Mouse (Mus musculus) urinary bladder, postnatal 36 days (tissue): ENCODE measurements around the gene Ago1.

Experiments
- DNase-seq, 2 experiments: peaks; one replicate each; pipeline ENCODE4 v3.0.0; 2022; ENCODE audit warnings: low spot score in 2 of 2, mixed read lengths in 1 of 2

Gene Ago1

GRCm38 (mm10) chr4:126468285-126468901 is at the start of gene Ago1:
Gene Ago1, minus strand, starts transcription at chr4:126468583.
- peak; percentile 90 to 95 for DNase-seq

- no peak for DNase-seq
Measured at GRCm38 (mm10) chr4:126512308-126513066, 44.1 kb upstream of the Ago1 start.

GRCm38 (mm10) chr4:126511013-126511412 is 42.6 kb upstream of the Ago1 start:
- DNase-seq = no peak

GRCm38 (mm10) chr4:126509072-126509471 is 40.7 kb upstream of the Ago1 start:
- no peak for DNase-seq

- DNase-seq = no peak
Measured at GRCm38 (mm10) chr4:126508110-126508899, 39.9 kb upstream of the Ago1 start.

- no peak for DNase-seq
Measured at GRCm38 (mm10) chr4:126502977-126503309, 34.6 kb upstream of the Ago1 start.

- no peak for DNase-seq
Measured at GRCm38 (mm10) chr4:126502141-126502976, 34.0 kb upstream of the Ago1 start.

GRCm38 (mm10) chr4:126498601-126499000 is 30.2 kb upstream of the Ago1 start:
- no peak for DNase-seq

GRCm38 (mm10) chr4:126496963-126497362 is 28.6 kb upstream of the Ago1 start:
- peak in 1 of 2 experiments; percentile 12 for DNase-seq

GRCm38 (mm10) chr4:126495942-126496790 is 27.8 kb upstream of the Ago1 start:
- no peak for DNase-seq

GRCm38 (mm10) chr4:126495453-126495852 is 27.1 kb upstream of the Ago1 start:
- no peak for DNase-seq

GRCm38 (mm10) chr4:126493416-126493815 is 25.0 kb upstream of the Ago1 start:
- DNase-seq = no peak

GRCm38 (mm10) chr4:126491977-126492376 is 23.6 kb upstream of the Ago1 start:
- DNase-seq = no peak

GRCm38 (mm10) chr4:126490726-126491125 is 22.3 kb upstream of the Ago1 start:
- DNase-seq = no peak

GRCm38 (mm10) chr4:126489811-126490210 is 21.4 kb upstream of the Ago1 start:
- no peak for DNase-seq

- DNase-seq = no peak
Measured at GRCm38 (mm10) chr4:126486217-126486616, 17.8 kb upstream of the Ago1 start.

GRCm38 (mm10) chr4:126485065-126485464 is 16.7 kb upstream of the Ago1 start:
- no peak for DNase-seq

- no peak for DNase-seq
Measured at GRCm38 (mm10) chr4:126483874-126484273, 15.5 kb upstream of the Ago1 start.

- DNase-seq = no peak
Measured at GRCm38 (mm10) chr4:126482951-126483350, 14.6 kb upstream of the Ago1 start.

- no peak for DNase-seq
Measured at GRCm38 (mm10) chr4:126481461-126481860, 13.1 kb upstream of the Ago1 start.

- DNase-seq = no peak
Measured at GRCm38 (mm10) chr4:126480288-126480687, 11.9 kb upstream of the Ago1 start.
